Mouse (Mus musculus) kidney, adult 11 months (tissue): ENCODE measurements around the gene Aloxe3.

Experiments used
- DNase-seq: peaks from one replicate; pipeline ENCODE4 v3.0.0; 2022

Gene Aloxe3

DNA sequence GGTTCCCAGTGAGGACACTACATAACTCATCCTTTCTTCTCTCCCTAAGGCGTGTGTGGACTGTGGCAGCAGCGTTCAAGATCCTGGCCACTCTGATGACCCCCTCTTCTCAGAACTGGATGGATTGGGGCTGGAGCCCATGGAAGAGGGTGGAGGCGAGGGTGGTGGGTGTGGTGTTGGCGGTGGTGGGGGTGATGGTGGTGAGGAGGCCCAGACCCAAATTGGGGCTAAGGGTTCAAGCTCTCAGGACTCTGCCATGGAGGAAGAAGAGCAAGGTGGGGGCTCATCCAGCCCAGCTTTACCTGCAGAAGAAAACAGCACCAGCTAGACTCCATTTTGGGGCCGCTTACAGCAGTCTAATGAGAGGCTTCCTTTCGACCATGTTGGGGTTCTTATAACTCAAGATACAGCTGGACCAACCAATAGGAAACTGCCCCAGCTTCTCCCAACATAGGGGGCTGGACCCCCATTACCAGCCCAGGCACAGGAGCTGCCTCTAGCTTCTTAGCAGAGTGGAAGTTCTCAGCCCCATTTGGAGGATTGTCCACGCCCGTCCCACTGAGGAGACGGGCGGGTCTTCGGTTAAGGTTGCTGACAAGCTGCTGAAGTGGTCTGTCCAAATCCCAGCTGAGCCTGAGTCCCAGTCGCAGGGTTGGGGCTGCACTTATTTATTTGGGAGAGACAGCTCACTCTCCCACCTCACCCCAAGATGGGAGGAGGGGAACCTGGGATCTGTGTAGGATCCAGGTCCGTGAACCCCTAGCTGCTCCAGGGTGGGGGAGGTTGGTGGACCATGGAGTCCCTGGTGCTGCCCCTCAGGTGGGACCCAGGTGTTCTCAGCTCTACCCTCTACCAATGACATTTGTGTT lies 16.4 kb upstream of the Aloxe3 start:
- no peak for DNase-seq

DNA sequence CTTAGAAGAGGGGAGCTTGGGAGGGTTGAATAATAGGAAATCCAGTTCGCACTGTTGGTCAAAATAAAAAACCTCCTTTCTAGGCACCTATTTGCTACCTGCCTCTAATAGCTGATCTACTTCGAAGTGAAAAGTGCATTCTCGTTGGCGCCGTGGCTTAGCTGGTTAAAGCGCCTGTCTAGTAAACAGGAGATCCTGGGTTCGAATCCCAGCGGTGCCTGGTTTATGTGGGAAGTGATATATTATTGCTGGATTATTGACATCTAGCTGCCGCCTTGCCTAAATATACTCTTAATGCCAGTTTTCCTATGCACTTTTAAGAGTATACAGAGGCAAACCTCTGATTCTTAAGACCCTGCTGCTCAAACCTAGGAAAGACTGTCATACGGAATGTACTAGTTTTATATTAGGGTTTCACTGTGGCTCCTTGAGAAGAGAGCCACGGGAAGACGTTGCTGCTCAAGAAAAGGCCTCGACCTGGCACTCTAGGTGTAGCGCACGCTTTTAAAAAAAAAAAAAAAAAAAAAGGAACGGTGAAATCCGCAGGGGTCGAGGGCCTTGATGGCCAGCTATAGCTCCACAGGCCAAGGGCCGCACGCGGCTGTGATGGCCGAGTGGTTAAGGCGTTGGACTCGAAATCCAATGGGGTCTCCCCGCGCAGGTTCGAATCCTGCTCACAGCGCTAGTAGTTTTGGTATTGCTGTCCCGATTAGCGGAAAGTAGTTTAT lies 15.2 kb upstream of the Aloxe3 start:
- DNase-seq, result peak; percentile 84

DNA sequence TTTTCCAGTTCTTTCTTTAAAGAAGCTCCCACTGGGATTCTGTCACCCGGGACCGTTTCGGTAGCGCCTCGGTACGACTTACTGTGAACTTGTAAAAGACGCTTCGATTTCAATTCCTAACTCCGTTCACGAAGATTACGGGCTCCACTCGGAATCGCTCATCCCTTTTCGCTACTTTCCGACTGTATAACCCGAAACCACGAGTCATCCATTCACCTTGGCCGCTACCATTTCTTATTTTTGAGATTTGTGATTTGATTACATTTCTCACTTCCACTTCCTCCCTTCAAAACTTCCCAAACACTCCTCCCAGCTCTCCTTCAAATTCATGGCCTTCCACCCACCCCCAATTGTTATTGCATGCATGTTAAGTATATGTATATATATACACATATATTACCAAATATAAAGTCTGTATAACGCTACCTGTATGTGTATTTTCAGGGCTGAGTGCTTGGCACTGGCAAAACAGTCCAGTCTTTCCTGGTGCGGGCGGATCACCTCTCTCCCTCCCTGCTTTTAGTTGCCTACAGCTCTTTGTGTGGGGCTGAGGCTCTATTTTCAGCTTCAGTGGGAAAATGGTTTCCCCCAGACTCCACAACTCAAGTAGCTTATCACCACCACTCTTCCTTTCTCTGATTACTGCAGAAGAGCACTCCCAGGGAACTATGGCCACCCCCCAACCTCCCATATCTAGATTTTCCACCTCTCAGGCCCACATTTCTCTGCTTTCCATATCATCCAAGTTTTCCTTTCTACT lies 14.5 kb upstream of the Aloxe3 start:
- DNase-seq, result no peak

DNA sequence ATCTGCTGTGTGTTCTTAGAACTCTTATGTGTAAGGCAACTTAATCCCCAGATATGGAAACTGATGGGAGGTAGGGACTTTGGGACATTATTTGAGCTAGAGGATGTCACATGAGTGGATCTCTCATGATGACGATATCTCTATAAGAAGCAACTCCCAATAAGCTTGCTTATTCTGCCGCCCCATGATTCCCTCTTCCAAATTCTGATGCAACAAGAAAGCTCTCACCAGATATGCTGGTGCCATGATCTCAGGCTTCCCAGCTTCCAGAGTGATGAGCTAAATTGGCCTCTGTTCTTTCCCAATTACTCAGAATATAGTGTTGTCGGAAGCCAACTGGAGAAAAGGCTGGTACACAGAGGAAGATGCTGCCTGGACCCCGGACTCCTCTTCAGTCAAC lies 13.8 kb upstream of the Aloxe3 start:
- no peak for DNase-seq

- no peak for DNase-seq
These were observed 11.7 kb upstream of the Aloxe3 start for GRCm38 (mm10) chr11:69114018-69114417.

DNA sequence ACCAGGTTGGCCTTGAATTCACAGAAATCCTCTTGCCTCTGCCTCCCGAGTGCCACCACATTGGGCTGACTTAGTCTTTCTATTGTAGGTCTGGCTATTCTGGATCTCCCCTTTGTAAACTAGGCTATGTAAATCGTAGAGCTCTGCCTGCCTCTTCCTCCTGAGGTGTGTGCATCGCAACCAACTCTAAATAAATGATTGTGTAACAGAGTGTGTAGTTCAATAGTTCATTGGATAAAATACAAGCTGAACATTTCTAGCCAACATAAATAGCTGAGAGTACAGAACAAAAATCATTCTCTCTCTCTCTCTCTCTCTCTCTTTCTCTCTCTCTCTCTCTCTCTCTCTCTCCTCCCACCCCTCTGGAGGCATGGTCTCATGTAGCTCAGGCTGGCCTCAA lies 11.1 kb upstream of the Aloxe3 start:
- DNase-seq, result no peak

DNA sequence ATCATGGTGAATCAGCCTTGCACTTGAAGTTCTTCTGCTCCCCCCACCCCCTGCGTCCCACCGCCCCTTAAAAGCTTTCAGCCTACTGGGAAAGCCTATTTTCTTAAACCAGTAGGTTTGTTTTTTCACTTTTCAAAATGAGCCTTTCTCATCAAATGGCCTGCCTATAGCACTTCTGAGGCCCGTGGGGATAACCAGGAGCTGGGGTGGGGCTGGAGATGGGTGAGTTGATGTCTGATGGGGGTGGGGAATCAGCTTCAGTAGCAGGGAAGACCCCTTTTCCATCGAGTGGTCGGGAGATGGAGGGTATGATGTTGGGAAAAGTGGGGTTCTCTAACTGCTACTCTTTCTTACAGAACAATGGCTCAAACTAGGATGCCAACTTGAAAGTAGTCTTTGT lies 8.9 kb upstream of the Aloxe3 start:
- no peak for DNase-seq

- peak; percentile 58 for DNase-seq
These were observed 7.7 kb upstream of the Aloxe3 start for GRCm38 (mm10) chr11:69117737-69118695.

DNA sequence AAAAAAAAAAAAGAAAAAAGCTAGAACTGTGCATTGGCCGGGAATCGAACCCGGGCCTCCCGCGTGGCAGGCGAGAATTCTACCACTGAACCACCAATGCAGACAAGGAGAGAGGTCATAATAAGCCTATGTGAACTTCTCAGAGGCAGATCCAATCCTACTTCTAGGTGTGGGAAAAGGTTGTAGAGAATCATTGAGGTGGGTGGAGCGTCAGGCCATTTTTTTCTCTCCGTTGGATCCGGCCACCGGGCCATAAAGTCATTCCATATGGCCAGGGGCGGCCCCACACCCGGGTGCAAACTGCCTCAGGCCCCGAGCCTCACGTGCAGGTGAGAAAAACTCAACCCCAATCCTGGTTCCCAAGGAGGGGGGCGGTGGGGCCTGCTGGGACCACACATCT lies 6.9 kb upstream of the Aloxe3 start:
- DNase-seq, result peak; percentile 79

GRCm38 (mm10) chr11:69119446-69120155 lies 6.1 kb upstream of the Aloxe3 start:
- no peak for DNase-seq

DNA sequence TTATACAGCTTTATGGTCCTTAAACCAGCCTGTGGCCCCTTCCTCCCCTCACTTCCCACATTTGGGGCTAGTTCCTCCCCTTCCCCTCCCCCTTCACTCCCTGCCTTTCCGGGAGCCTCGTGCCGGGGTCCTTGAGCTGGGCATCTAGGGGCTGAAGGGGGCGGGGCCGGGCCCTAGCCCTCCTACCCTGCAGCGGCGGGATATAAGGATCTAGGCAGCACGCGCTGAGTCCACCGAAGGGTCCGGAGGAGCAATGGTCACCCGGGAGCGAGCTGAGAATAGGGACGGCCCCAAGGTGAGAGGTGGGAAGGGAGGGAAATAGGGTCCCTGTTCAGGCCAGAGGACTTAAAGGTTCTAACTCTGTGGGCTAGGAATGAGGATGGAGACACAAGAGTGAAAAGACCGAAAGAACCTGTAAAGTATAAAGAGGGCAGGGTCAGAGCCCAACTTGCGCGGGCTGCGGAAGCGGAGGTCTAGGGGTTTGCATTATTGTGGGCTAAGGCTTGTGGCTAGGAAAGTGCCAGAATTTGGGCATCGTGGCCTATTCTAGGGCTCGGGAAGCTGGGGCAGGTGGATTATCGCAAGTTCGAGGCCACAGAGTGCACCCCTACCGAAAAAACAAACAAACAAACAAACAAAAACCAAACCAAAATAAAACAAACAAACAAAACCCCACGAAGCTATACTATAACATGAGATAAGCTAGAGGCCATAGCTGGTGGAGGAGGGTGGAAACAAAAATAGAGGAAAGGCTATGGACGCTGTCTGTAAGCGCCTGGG lies 5.3 kb upstream of the Aloxe3 start, which contains the start of gene Hes7:
Gene Hes7, plus strand, starts transcription at position 184 of the 780 bp plus-strand sequence.
- no peak for DNase-seq

- no peak for DNase-seq
These were observed 4.5 kb upstream of the Aloxe3 start for GRCm38 (mm10) chr11:69121001-69121740.

GRCm38 (mm10) chr11:69121741-69122335 lies 3.9 kb upstream of the Aloxe3 start:
- no peak for DNase-seq

- peak; percentile 85 for DNase-seq
These were observed 3.3 kb upstream of the Aloxe3 start, which contains the start of gene 9130213A22Rik for GRCm38 (mm10) chr11:69122336-69122951. Gene 9130213A22Rik, minus strand, starts transcription at chr11:69122589.

- peak; percentile 87 for DNase-seq
These were observed 2.5 kb upstream of the Aloxe3 start for GRCm38 (mm10) chr11:69123056-69123692.

- peak; percentile 88 for DNase-seq
These were observed 1.8 kb upstream of the Aloxe3 start for GRCm38 (mm10) chr11:69123693-69124497.

DNA sequence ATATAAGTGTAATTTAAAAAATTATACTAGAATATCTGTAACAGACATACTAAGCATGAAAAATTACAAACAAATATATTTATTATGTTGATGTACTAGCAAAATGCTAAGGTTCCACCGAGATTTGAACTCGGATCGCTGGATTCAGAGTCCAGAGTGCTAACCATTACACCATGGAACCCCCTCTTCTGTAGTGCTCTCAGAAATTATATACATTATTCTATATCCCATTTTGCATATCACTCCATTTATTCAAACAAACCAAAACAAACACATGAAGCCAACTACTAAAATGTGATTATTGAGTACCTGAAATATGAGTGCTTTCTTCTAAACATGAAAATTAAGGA lies 1.2 kb upstream of the Aloxe3 start:
- DNase-seq, result no peak
